Mouse (Mus musculus): Measurements from ENCODE around the gene Camk2d.

DNA sequence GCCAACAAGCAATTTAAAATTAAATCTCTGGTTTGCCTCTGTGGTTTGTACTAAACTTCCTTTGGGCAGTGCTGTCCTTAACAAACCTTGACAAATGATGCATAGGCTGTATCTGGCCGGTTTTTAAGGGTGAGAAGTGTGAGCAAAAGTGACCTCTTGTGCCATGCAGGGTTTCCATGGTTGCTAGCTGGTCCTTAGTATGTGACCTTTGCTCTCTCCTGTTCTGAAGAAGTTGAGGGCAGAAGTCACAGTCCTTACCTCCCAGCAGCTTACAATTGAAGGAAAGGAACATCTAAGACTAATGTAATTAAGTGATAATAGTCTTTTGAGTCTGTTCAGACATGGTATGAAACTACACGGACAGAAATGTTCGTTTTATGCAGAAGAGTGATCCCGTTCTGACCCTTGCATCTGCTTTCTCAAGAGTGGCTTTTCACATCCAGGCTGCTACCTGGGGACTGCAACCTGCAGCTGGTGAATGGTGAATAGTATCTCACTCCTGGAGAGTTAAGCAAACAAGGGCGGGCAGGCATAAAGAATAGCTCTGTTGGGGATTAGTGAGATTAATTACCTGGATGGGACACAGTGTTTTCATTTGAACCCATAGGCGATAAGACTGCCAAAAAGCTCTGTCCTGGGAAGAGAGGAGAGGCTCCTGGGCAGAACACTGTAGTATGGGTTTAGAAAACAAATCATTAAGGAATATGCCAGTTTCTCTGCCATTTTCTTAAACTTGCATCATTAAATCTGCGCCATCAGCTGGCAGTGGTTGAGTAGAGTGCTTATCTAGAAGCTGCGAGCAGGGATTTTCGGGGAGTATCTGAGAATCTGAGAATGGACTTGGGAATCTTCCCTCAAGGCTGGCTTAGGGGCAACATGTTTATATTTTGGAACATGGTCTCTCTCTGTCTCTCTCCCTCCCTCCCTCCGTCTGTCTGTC, 47.2 kb downstream of the Camk2d start:
- TF ChIP-seq ELF1 (IDR thresholded peaks at IDR 0.05; ENCODE audit: low read depth, low read length) (no peak), POLR2A (IDR thresholded peaks at IDR 0.05; ENCODE audit: control insufficient read depth in 1 of 2, insufficient read depth in 1 of 2, low read depth in 1 of 2, low read length in 2 of 2, poor library complexity in 1 of 2) (no peak), ETS1 (IDR thresholded peaks at IDR 0.05; ENCODE audit: low read depth, low read length) (no peak)

Data from MEL (cell line).